Mouse (Mus musculus): ENCODE results near the gene Myo1e. TPM values are rescaled to one million over a fixed set of nuclear protein-coding genes. Genes with fewer than 3 reads are reported as not detected.
A peak's percentile ranks its signal among the peaks of the same experiment; 100 is the strongest.

Gene Myo1e
- polyA plus RNA-seq, 1 experiment: 4.6 TPM

- TF ChIP-seq CTCF (IDR thresholded peaks at IDR 0.05; ENCODE audit: borderline replicate concordance, extremely low read depth, insufficient read depth, insufficient read length) (no peak), POLR2A (IDR thresholded peaks at IDR 0.05; ENCODE audit: borderline replicate concordance, extremely low read depth, insufficient read depth, insufficient read length, poor library complexity, severe bottlenecking) (no peak)
- peak; percentile 68 for DNase-seq (ENCODE audit: low read depth)
Measured at GRCm38 (mm10) chr9:70296916-70297315, 89.8 kb downstream of the Myo1e start.

GRCm38 (mm10) chr9:70298221-70298620 lies 91.1 kb downstream of the Myo1e start:
- peak; percentile 78 for DNase-seq (ENCODE audit: low read depth)
- TF ChIP-seq CTCF (IDR thresholded peaks at IDR 0.05; ENCODE audit: borderline replicate concordance, extremely low read depth, insufficient read depth, insufficient read length): no peak
- no peak for TF ChIP-seq POLR2A (IDR thresholded peaks at IDR 0.05; ENCODE audit: borderline replicate concordance, extremely low read depth, insufficient read depth, insufficient read length, poor library complexity, severe bottlenecking)

GRCm38 (mm10) chr9:70300705-70301104 lies 93.6 kb downstream of the Myo1e start:
- TF ChIP-seq CTCF (IDR thresholded peaks at IDR 0.05; ENCODE audit: borderline replicate concordance, extremely low read depth, insufficient read depth, insufficient read length) (no peak), POLR2A (IDR thresholded peaks at IDR 0.05; ENCODE audit: borderline replicate concordance, extremely low read depth, insufficient read depth, insufficient read length, poor library complexity, severe bottlenecking) (no peak)
- DNase-seq (ENCODE audit: low read depth): no peak

- TF ChIP-seq CTCF (IDR thresholded peaks at IDR 0.05; ENCODE audit: borderline replicate concordance, extremely low read depth, insufficient read depth, insufficient read length): no peak
- no peak for TF ChIP-seq POLR2A (IDR thresholded peaks at IDR 0.05; ENCODE audit: borderline replicate concordance, extremely low read depth, insufficient read depth, insufficient read length, poor library complexity, severe bottlenecking)
- no peak for DNase-seq (ENCODE audit: low read depth)
Measured at GRCm38 (mm10) chr9:70301598-70301997, 94.4 kb downstream of the Myo1e start.

GRCm38 (mm10) chr9:70304901-70305300 lies 97.8 kb downstream of the Myo1e start:
- no peak for DNase-seq (ENCODE audit: low read depth)
- TF ChIP-seq CTCF (IDR thresholded peaks at IDR 0.05; ENCODE audit: borderline replicate concordance, extremely low read depth, insufficient read depth, insufficient read length): no peak
- TF ChIP-seq POLR2A (IDR thresholded peaks at IDR 0.05; ENCODE audit: borderline replicate concordance, extremely low read depth, insufficient read depth, insufficient read length, poor library complexity, severe bottlenecking): no peak

- no peak for DNase-seq (ENCODE audit: low read depth)
- TF ChIP-seq CTCF (IDR thresholded peaks at IDR 0.05; ENCODE audit: borderline replicate concordance, extremely low read depth, insufficient read depth, insufficient read length) (no peak), POLR2A (IDR thresholded peaks at IDR 0.05; ENCODE audit: borderline replicate concordance, extremely low read depth, insufficient read depth, insufficient read length, poor library complexity, severe bottlenecking) (no peak)
Measured at GRCm38 (mm10) chr9:70310046-70310445, 102.9 kb downstream of the Myo1e start.

- TF ChIP-seq CTCF (IDR thresholded peaks at IDR 0.05; ENCODE audit: borderline replicate concordance, extremely low read depth, insufficient read depth, insufficient read length) (no peak), POLR2A (IDR thresholded peaks at IDR 0.05; ENCODE audit: borderline replicate concordance, extremely low read depth, insufficient read depth, insufficient read length, poor library complexity, severe bottlenecking) (no peak)
Measured at GRCm38 (mm10) chr9:70314019-70314418, 106.9 kb downstream of the Myo1e start.

GRCm38 (mm10) chr9:70315130-70315529 lies 108.0 kb downstream of the Myo1e start:
- DNase-seq (ENCODE audit: low read depth): no peak
- TF ChIP-seq CTCF (IDR thresholded peaks at IDR 0.05; ENCODE audit: borderline replicate concordance, extremely low read depth, insufficient read depth, insufficient read length) (no peak), POLR2A (IDR thresholded peaks at IDR 0.05; ENCODE audit: borderline replicate concordance, extremely low read depth, insufficient read depth, insufficient read length, poor library complexity, severe bottlenecking) (no peak)

More at GRCm38 (mm10) chr9:70314019-70314418, 106.9 kb downstream of the Myo1e start:
- no peak for DNase-seq (ENCODE audit: low read depth)

- no peak for TF ChIP-seq POLR2A (IDR thresholded peaks at IDR 0.05; ENCODE audit: borderline replicate concordance, extremely low read depth, insufficient read depth, insufficient read length, poor library complexity, severe bottlenecking)
- TF ChIP-seq CTCF (IDR thresholded peaks at IDR 0.05; ENCODE audit: borderline replicate concordance, extremely low read depth, insufficient read depth, insufficient read length): no peak
- DNase-seq (ENCODE audit: low read depth): no peak
Measured at GRCm38 (mm10) chr9:70318601-70319000, 111.5 kb downstream of the Myo1e start.

- TF ChIP-seq CTCF (IDR thresholded peaks at IDR 0.05; ENCODE audit: borderline replicate concordance, extremely low read depth, insufficient read depth, insufficient read length): no peak; the same call in 1 of the 2 replicates
- no peak for TF ChIP-seq POLR2A (IDR thresholded peaks at IDR 0.05; ENCODE audit: borderline replicate concordance, extremely low read depth, insufficient read depth, insufficient read length, poor library complexity, severe bottlenecking)
- DNase-seq (ENCODE audit: low read depth): no peak
Measured at GRCm38 (mm10) chr9:70324336-70324735, 117.2 kb downstream of the Myo1e start.

GRCm38 (mm10) chr9:70325880-70326595 lies 118.9 kb downstream of the Myo1e start:
- no peak for TF ChIP-seq POLR2A (IDR thresholded peaks at IDR 0.05; ENCODE audit: borderline replicate concordance, extremely low read depth, insufficient read depth, insufficient read length, poor library complexity, severe bottlenecking)
- TF ChIP-seq CTCF (IDR thresholded peaks at IDR 0.05; ENCODE audit: borderline replicate concordance, extremely low read depth, insufficient read depth, insufficient read length): no peak
- no peak for DNase-seq (ENCODE audit: low read depth)
